Mouse (Mus musculus) midbrain, embryonic 12.5 days (tissue): Measurements from ENCODE around the gene Polh. TPM values are rescaled to one million over a fixed set of nuclear protein-coding genes. Genes with fewer than 3 reads are reported as not detected.

Source experiments
- ATAC-seq: fragments of 200-750 bp; cut with Nextera tagmentation; 2 replicates; pipeline ENCODE4 v1.8.0; 2017; ENCODE audit warnings: low read depth, moderate TSS enrichment, moderate library complexity; ENCODE audit not compliant: low FRiP score
- H3K27ac ChIP-seq: fragments of 300-500 bp; sonication (generic); replicated peaks from 2 replicates; pipeline ENCODE4 v1.5.1; 2016; ENCODE audit warnings: mild to moderate bottlenecking
- H3K27me3 ChIP-seq: fragments of 300-500 bp; sonication (generic); 2 replicates; pipeline ENCODE4 v1.6.1; 2016; ENCODE audit warnings: mild to moderate bottlenecking
- H3K36me3 ChIP-seq: fragments of 300-500 bp; sonication (generic); 2 replicates; pipeline ENCODE4 v1.6.1; 2016
- H3K4me1 ChIP-seq: fragments of 300-500 bp; sonication (generic); 2 replicates; pipeline ENCODE4 v1.6.1; 2016
- H3K4me2 ChIP-seq: fragments of 300-500 bp; sonication (generic); replicated peaks from 2 replicates; pipeline ENCODE4 v1.6.1; 2016; ENCODE audit warnings: mild to moderate bottlenecking, moderate library complexity
- H3K4me3 ChIP-seq: fragments of 300-500 bp; sonication (generic); 2 replicates; pipeline ENCODE4 v1.5.1; 2016; ENCODE audit warnings: mild to moderate bottlenecking
- H3K9ac ChIP-seq: fragments of 300-500 bp; sonication (generic); replicated peaks from 2 replicates; pipeline ENCODE4 v1.6.1; 2016; ENCODE audit warnings: mild to moderate bottlenecking, moderate library complexity
- H3K9me3 ChIP-seq: fragments of 300-500 bp; sonication (generic); 2 replicates; pipeline ENCODE4 v1.6.1; 2016; ENCODE audit warnings: mild to moderate bottlenecking
- WGBS: fragments of 180-500 bp; shearing (Covaris S2); methylation state at CpG from one replicate; pipeline ENCODE4 v1.1.7; 2016; 5-methylcytosine and 5-hydroxymethylcytosine counted together
- polyA plus RNA-seq: library from polyadenylated mRNA; unstranded; fragments of >200 nt; fragmentation: Nextera tagmentation; extraction: Ambion mirVana; gene quantifications from 2 replicates; pipeline ENCODE4 v1.2.1, GENCODE M21; 2016

The Polh gene
- polyA plus RNA-seq, 1 experiment from 2014 or later = 13.2 TPM

DNA sequence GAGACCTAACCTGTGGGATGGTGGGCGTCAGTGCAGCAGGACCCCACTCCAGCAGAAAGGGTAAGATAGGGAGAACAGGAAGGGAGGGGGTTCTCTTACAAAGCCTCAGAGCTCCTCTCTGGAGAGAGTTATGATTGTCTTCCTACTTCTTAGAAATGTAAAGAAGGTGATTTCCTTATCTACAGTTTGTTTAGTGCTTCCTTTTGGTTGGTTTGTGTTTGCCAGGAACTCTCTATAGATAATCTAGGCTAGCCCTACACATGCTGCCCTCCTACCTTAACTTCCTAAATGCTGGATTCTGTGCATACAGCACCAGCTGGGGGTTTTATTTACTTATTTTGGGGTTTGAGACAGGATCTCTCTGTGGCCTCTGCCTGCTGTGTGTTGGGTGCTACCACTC lies 33.6 kb upstream of the Polh start:
- no peak overlapping the region for H3K27ac ChIP-seq
- no peaks in the 10 kb centered on the region for H3K9me3 ChIP-seq
- no peaks in the 10 kb centered on the region for H3K27me3 ChIP-seq
- no peak overlapping the region for H3K4me2 ChIP-seq
- no peaks in the 10 kb centered on the region for H3K4me1 ChIP-seq
- no peak for ATAC-seq
- 86% methylated on average over 1 of the region's 1 CpGs for WGBS
- peaks cover 86% of the 10 kb centered on the region for H3K36me3 ChIP-seq
- no peak overlapping the region for H3K9ac ChIP-seq
- no peak overlapping the region for H3K4me3 ChIP-seq

- H3K4me1 ChIP-seq = no peaks in the 10 kb centered on the region
- no peak overlapping the region for H3K4me3 ChIP-seq
- no peaks in the 10 kb centered on the region for H3K27me3 ChIP-seq
- H3K9ac ChIP-seq = no peak overlapping the region
- 88% methylated on average over 7 of the region's 7 CpGs for WGBS
- H3K27ac ChIP-seq = no peak overlapping the region
- ATAC-seq = no peak
- peaks cover 97% of the 10 kb centered on the region for H3K36me3 ChIP-seq
- H3K4me2 ChIP-seq = no peak overlapping the region
- no peaks in the 10 kb centered on the region for H3K9me3 ChIP-seq
Observed at GRCm38 (mm10) chr17:46227576-46227975, 25.1 kb upstream of the Polh start.

GRCm38 (mm10) chr17:46221601-46222000 lies 19.2 kb upstream of the Polh start:
- no peaks in the 10 kb centered on the region for H3K9me3 ChIP-seq
- H3K4me2 ChIP-seq = no peak overlapping the region
- no peak overlapping the region for H3K4me3 ChIP-seq
- H3K4me1 ChIP-seq = no peaks in the 10 kb centered on the region
- 94% methylated on average over 3 of the region's 3 CpGs for WGBS
- H3K36me3 ChIP-seq = peaks cover 94% of the 10 kb centered on the region
- ATAC-seq = no peak
- no peak overlapping the region for H3K9ac ChIP-seq
- H3K27me3 ChIP-seq = no peaks in the 10 kb centered on the region
- H3K27ac ChIP-seq = no peak overlapping the region

DNA sequence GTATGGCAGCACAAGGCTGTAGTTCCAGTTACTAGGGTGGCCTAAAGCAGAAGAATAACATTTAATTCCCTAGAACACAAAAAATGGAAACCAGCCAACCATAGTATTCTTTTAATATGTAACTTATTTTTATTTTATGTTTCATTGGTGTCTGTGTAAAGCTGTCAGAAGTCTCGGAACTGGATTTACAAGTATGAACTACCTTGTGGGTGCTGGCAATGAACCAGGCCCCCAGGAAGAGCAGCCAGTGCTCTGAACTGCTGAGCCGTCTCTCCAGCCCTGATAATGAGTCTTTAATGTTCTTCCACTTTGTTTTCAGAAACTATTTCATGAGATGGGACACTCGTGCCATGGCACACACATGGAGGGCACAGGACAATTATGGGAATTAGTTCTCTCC lies 8.1 kb upstream of the Polh start:
- H3K9ac ChIP-seq = no peak overlapping the region
- H3K4me1 ChIP-seq = no peaks in the 10 kb centered on the region
- no peak for ATAC-seq
- peaks cover 95% of the 10 kb centered on the region for H3K36me3 ChIP-seq
- WGBS = 92% methylated on average over 3 of the region's 3 CpGs
- no peaks in the 10 kb centered on the region for H3K9me3 ChIP-seq
- H3K4me3 ChIP-seq = no peak overlapping the region
- no peak overlapping the region for H3K27ac ChIP-seq
- H3K27me3 ChIP-seq = no peaks in the 10 kb centered on the region
- no peak overlapping the region for H3K4me2 ChIP-seq

- H3K9me3 ChIP-seq = no peaks in the 10 kb centered on the region
- H3K9ac ChIP-seq = no peak overlapping the region
- H3K27ac ChIP-seq = no peak overlapping the region
- H3K4me3 ChIP-seq = no peak overlapping the region
- peaks cover 68% of the 10 kb centered on the region for H3K36me3 ChIP-seq
- H3K27me3 ChIP-seq = no peaks in the 10 kb centered on the region
- no peak overlapping the region for H3K4me2 ChIP-seq
- H3K4me1 ChIP-seq = peaks cover 18% of the 10 kb centered on the region
- no peak for ATAC-seq
Observed at GRCm38 (mm10) chr17:46206676-46207075, 4.2 kb upstream of the Polh start.

- WGBS = under 1% methylated on average over 20 of the region's 20 CpGs
- peak overlapping the region; percentile 86 for H3K9ac ChIP-seq
- H3K36me3 ChIP-seq = peaks cover 39% of the 10 kb centered on the region
- peak overlapping the region; percentile 87 for H3K27ac ChIP-seq
- ATAC-seq = no peak
- H3K4me2 ChIP-seq = peak overlapping the region; percentile 86
- peak overlapping the region; percentile 96 for H3K4me3 ChIP-seq
- peaks cover 30% of the 10 kb centered on the region for H3K4me1 ChIP-seq
- no peaks in the 10 kb centered on the region for H3K9me3 ChIP-seq
- no peaks in the 10 kb centered on the region for H3K27me3 ChIP-seq
Observed at GRCm38 (mm10) chr17:46203078-46203477, 633 bp upstream of the Polh start.

DNA sequence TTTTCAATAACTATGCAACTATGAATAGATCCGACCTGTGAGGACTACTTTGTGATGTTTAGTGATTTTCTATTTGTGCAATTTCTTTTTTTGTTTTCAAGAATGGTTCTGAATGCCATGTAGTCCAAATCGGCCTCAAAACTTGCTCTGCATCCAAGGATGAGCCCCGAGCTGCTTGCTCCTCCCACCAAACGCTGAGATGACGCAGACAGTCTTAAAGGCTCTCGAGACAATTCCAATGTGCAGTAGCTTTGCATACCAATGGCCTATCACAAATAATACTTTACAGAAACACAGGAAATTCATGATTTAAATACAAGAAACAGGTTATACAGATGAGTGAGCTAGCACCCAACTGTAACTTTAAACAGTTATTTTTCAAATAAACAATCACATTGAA lies 1.3 kb downstream of the Polh start:
- Histone ChIP-seq H3K27me3 (no peaks in the 10 kb centered on the region), H3K4me3 (peak overlapping the region; percentile 96; the same call in 1 of the 2 replicates), H3K27ac (no peak overlapping the region), H3K4me1 (peaks cover 30% of the 10 kb centered on the region), H3K9ac (peak overlapping the region; percentile 86; the same call in 1 of the 2 replicates), H3K9me3 (no peaks in the 10 kb centered on the region), H3K36me3 (peaks cover 38% of the 10 kb centered on the region), H3K4me2 (peak overlapping the region; percentile 86)
- ATAC-seq = no peak
- 71% methylated on average over 6 of the region's 6 CpGs for WGBS

DNA sequence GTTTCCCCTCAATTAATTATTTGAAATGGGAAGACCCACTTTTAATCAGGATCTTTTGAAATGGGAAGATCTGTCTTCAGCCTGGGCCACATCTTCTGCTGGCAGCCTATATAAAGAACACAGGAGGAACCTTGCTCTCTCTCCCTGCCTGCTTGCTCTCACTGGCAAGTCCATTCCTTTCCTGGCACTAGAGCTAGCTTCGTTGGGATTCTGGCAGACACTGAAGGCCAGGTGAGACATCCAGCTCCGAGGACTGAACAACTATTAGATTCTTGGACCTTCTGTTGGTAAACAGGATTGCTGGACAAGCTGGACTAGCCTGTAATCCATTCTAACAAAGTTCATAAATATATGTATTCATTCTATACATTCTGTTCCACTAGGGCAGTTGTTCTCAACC lies 13.6 kb downstream of the Polh start:
- Histone ChIP-seq H3K9me3 (no peaks in the 10 kb centered on the region), H3K27me3 (no peaks in the 10 kb centered on the region), H3K4me2 (no peak overlapping the region), H3K4me3 (no peak overlapping the region), H3K4me1 (no peaks in the 10 kb centered on the region), H3K27ac (no peak overlapping the region), H3K36me3 (peaks cover 85% of the 10 kb centered on the region), H3K9ac (no peak overlapping the region)
- 86% methylated on average over 2 of the region's 2 CpGs for WGBS
- ATAC-seq = no peak

DNA sequence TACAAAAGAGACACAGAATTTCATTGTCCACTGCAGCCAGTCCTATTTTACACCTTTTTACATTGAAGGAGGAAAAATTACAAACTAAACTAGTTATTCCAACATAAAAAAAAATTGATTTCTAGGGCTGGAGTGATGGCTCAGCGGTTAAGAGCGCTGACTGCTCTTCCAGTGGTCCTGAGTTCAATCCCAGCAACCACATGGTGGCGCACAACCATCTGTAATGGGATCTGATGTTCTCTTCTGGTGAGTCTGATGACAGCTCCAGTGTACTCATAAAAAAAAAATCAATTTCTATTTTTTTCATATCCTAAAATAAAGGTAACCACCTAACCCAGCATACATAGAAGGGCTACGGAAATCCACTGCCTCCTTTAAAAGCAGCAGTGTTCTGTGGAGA lies 20.2 kb downstream of the Polh start:
- H3K36me3 ChIP-seq = peaks cover 90% of the 10 kb centered on the region
- no peaks in the 10 kb centered on the region for H3K27me3 ChIP-seq
- ATAC-seq = no peak
- 82% methylated on average over 4 of the region's 4 CpGs for WGBS
- H3K4me2 ChIP-seq = no peak overlapping the region
- H3K27ac ChIP-seq = no peak overlapping the region
- no peak overlapping the region for H3K9ac ChIP-seq
- no peaks in the 10 kb centered on the region for H3K4me1 ChIP-seq
- H3K4me3 ChIP-seq = no peak overlapping the region
- H3K9me3 ChIP-seq = no peaks in the 10 kb centered on the region

DNA sequence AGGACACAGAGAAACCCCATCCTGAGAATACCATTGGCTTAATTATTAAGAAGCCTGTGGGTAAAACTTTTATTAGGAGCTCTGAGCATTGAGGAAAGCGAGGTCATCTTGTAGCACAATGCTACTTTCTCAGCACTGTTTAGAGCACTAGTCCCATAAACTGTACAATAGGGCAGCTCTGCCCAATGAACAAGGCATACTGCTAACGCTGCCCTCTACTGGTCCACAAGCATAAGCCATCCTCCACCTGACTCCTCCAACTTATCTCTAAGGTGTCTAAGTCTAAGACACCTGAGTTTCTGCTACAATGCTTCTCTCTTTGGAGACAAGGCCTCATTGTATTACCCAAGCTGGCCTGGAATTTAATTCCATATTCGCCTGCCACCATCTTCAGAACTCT lies 31.9 kb downstream of the Polh start:
- 67% methylated on average over 3 of the region's 3 CpGs for WGBS
- Histone ChIP-seq H3K36me3 (peaks cover 76% of the 10 kb centered on the region), H3K9ac (no peak overlapping the region), H3K4me2 (no peak overlapping the region), H3K4me3 (no peak overlapping the region), H3K27me3 (no peaks in the 10 kb centered on the region), H3K4me1 (no peaks in the 10 kb centered on the region), H3K9me3 (no peaks in the 10 kb centered on the region), H3K27ac (no peak overlapping the region)
- no peak for ATAC-seq

DNA sequence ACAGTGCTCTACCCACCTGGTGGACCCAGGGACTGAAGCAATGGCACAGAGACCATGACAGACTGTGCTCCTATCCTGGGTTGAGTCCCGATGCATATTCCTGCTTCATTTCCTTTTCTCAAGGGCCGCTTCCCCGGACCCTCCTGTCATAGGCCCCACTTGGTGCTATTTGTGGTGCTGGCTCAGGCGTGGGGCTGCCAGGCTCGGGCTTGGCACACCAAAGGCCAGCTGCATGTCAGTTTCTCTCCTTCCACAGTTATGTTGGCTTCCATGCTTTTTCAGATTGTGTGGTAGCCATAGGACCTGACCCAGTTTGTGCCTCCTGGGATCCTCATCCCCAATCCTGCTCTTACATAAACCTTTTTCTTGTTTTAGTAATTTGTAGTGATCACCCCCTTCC lies 33.7 kb downstream of the Polh start:
- no peak for ATAC-seq
- Histone ChIP-seq H3K36me3 (peaks cover 87% of the 10 kb centered on the region), H3K27ac (no peak overlapping the region), H3K27me3 (no peaks in the 10 kb centered on the region), H3K9me3 (no peaks in the 10 kb centered on the region), H3K4me3 (no peak overlapping the region), H3K9ac (no peak overlapping the region), H3K4me2 (no peak overlapping the region), H3K4me1 (no peaks in the 10 kb centered on the region)
- WGBS = 92% methylated on average over 5 of the region's 5 CpGs

DNA sequence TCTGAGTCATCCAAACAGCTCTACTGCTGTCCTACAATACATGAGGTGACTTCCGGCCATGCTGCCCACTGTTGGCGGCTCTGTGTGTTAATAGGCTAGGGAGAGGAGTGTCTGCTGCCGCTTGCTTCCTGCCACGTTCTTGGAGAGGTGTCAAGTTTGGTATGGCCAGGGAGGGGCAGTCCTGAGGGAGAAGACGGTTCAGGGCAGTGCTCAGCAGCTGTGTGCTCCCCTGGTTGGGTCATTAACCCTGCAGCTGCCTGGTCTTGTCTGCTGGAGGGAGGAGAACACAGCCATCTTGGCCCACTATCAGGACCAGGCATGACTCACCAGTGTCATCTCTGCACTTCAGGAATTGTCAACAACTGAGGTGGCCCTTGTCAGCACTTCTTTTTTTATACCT lies 34.1 kb downstream of the Polh start:
- Histone ChIP-seq H3K4me2 (no peak overlapping the region), H3K27ac (no peak overlapping the region), H3K9me3 (no peaks in the 10 kb centered on the region), H3K27me3 (no peaks in the 10 kb centered on the region), H3K4me1 (no peaks in the 10 kb centered on the region), H3K36me3 (peaks cover 86% of the 10 kb centered on the region), H3K9ac (no peak overlapping the region), H3K4me3 (no peak overlapping the region)
- 63% methylated on average over 5 of the region's 5 CpGs for WGBS
- no peak for ATAC-seq

GRCm38 (mm10) chr17:46167014-46167413 lies 35.4 kb downstream of the Polh start:
- H3K9me3 ChIP-seq = no peaks in the 10 kb centered on the region
- H3K36me3 ChIP-seq = peaks cover 73% of the 10 kb centered on the region
- H3K9ac ChIP-seq = no peak overlapping the region
- no peak overlapping the region for H3K4me2 ChIP-seq
- peaks cover 12% of the 10 kb centered on the region for H3K4me1 ChIP-seq
- H3K27me3 ChIP-seq = no peaks in the 10 kb centered on the region
- WGBS = 88% methylated on average over 11 of the region's 11 CpGs
- H3K27ac ChIP-seq = no peak overlapping the region
- ATAC-seq = no peak
- H3K4me3 ChIP-seq = no peak overlapping the region
